ENCODE assay signal across 28 mouse cellular contexts in the genomic region with DNA sequence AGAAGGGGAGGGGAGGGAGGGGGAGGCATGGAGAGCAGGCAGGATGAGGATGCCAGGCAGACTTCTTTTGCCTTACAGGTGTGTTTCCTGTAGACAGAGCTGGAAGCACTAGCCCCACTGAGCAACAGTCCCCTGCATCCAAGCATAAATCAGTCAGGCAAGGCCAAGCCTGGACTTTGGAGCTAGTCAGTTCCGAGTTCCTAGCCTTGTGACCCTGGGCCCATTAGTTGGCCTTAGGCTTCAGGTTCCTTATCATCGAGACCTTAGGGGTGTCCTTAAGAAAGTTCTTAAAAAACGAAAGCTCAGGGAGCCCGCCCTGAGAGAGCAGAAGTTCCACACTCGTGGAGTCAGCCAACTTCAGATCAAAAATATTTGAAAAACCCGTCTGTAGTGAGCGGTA. TPM values are rescaled to one million over a fixed set of nuclear protein-coding genes. Genes with fewer than 3 reads are reported as not detected.
DNase-seq lines count a peak whose midpoint lies in the region; ATAC-seq and TF ChIP-seq lines count a peak whose summit lies in the region.
"Had no signal": no experiment of that assay in that cellular context is flagged by ENCODE, and none has a peak within 500 bp of the region (broad histone marks: within the 10 kb centered on the region; RNA-seq: fewer than 3 reads in every experiment).

No protein-coding gene starts in this region.

- no peaks in the 10 kb centered on the region for H3K9me3 ChIP-seq in kidney, embryonic 16.5 days (ENCODE audit: low read length)
- no peaks in the 10 kb centered on the region for H3K9me3 ChIP-seq in liver, embryonic 12.5 days (replicated peaks)
- H3K9me3 ChIP-seq: forebrain, embryonic 10.5 days; forebrain, embryonic 13.5 days; heart, embryonic 12.5 days; heart, embryonic 15.5 days; hindbrain, embryonic 10.5 days; hindbrain, embryonic 13.5 days had no signal

- no peak overlapping the region for H3K4me2 ChIP-seq in kidney, embryonic 16.5 days (replicated peaks; ENCODE audit: low read depth, low read length)
- H3K4me2 ChIP-seq in liver, embryonic 12.5 days = no peak overlapping the region
- H3K4me2 ChIP-seq: forebrain, embryonic 13.5 days; heart, embryonic 12.5 days; heart, embryonic 15.5 days; hindbrain, embryonic 13.5 days had no signal

- 66% methylated on average over 7 of the region's 7 CpGs for WGBS in kidney, adult 2 months
- 79% methylated on average over 7 of the region's 7 CpGs for WGBS in kidney, embryonic 16.5 days
- whole genome bisulfite sequencing in liver, embryonic 12.5 days (ENCODE audit: insufficient replicate concordance) = 70% methylated on average over 7 of the region's 7 CpGs

- peak overlapping the region; percentile 28; the same call in 1 of the 2 replicates for H3K4me3 ChIP-seq in gastrocnemius, adult 2 months
- no peak overlapping the region for H3K4me3 ChIP-seq in kidney, adult 2 months (ENCODE audit: insufficient read depth, low read depth, low read length)
- no peak overlapping the region for H3K4me3 ChIP-seq in kidney, embryonic 16.5 days (ENCODE audit: low read length)
- no peak overlapping the region for H3K4me3 ChIP-seq in liver, embryonic 12.5 days
- H3K4me3 ChIP-seq: forebrain, embryonic 10.5 days; forebrain, embryonic 13.5 days; heart, embryonic 12.5 days; heart, embryonic 15.5 days; hindbrain, embryonic 10.5 days; hindbrain, embryonic 13.5 days had no signal

- no peak overlapping the region for H3K9ac ChIP-seq in kidney, embryonic 16.5 days (replicated peaks; ENCODE audit: low read length)
- no peak overlapping the region for H3K9ac ChIP-seq in liver, embryonic 12.5 days
- H3K9ac ChIP-seq: forebrain, embryonic 13.5 days; heart, embryonic 12.5 days; heart, embryonic 15.5 days; hindbrain, embryonic 13.5 days had no signal

- DNase-seq in adrenal gland, adult 2 months = peak; percentile 48
- DNase-seq in adrenal gland, postnatal 4 days (ENCODE audit: low spot score in 2 of 2) = no peak
- DNase-seq in gastrocnemius, adult 2 months = no peak
- no peak for DNase-seq in gastrocnemius, adult 18-20 months (ENCODE audit: low spot score)
- DNase-seq in kidney, adult 2 months = peak; percentile 51
- peak; percentile 10 for DNase-seq in naive thymus-derived CD4-positive, alpha-beta T cell, adult 2 months (ENCODE audit: low read depth)
- DNase-seq: cerebellum, adult 11-12 months; cerebellum, adult 8-10 months; cerebellum, postnatal 10 days; cerebellum, postnatal 36 days; gastrocnemius, postnatal 25 days; heart, adult 18-20 months; heart, postnatal 10 days; heart, postnatal 36 days had no signal

- no peaks in the 10 kb centered on the region for H3K36me3 ChIP-seq in kidney, adult 2 months (ENCODE audit: control insufficient read depth, insufficient read depth, low read length)
- H3K36me3 ChIP-seq in kidney, embryonic 16.5 days (ENCODE audit: insufficient read depth, low read length) = no peaks in the 10 kb centered on the region
- H3K36me3 ChIP-seq in liver, embryonic 12.5 days = no peaks in the 10 kb centered on the region
- H3K36me3 ChIP-seq: forebrain, embryonic 10.5 days; heart, embryonic 12.5 days; hindbrain, embryonic 10.5 days; hindbrain, embryonic 13.5 days had no signal

- intact Hi-C loops in gastrocnemius, adult 2 months (cut with DNase I) = no loop called here

- TF ChIP-seq POLR2A in kidney, adult 2 months (IDR thresholded peaks at IDR 0.05; ENCODE audit: low read depth, low read length) = no peak

- no peak for TF ChIP-seq CTCF in gastrocnemius, adult 2 months (IDR thresholded peaks at IDR 0.05)
- TF ChIP-seq CTCF in kidney, adult 2 months (conservative IDR thresholded peaks at IDR 0.05; ENCODE audit: insufficient read depth, insufficient read length, low read depth, low read length) = no peak

- H3K4me1 ChIP-seq in kidney, adult 2 months (ENCODE audit: control insufficient read depth, insufficient read depth, low read length) = peaks cover 13% of the 10 kb centered on the region
- peaks cover 8% of the 10 kb centered on the region for H3K4me1 ChIP-seq in kidney, embryonic 16.5 days (ENCODE audit: insufficient read depth, low read length)
- peaks cover 6% of the 10 kb centered on the region; the same call in 1 of the 2 replicates for H3K4me1 ChIP-seq in liver, embryonic 12.5 days
- H3K4me1 ChIP-seq: forebrain, embryonic 10.5 days; forebrain, embryonic 13.5 days; hindbrain, embryonic 13.5 days had no signal

- no peak overlapping the region for H3K27ac ChIP-seq in gastrocnemius, adult 2 months
- H3K27ac ChIP-seq in kidney, adult 2 months (ENCODE audit: insufficient read depth, low read depth, low read length) = no peak overlapping the region
- no peak overlapping the region for H3K27ac ChIP-seq in kidney, embryonic 16.5 days (ENCODE audit: low read length)
- H3K27ac ChIP-seq in liver, embryonic 12.5 days = no peak overlapping the region
- H3K27ac ChIP-seq: forebrain, embryonic 10.5 days; forebrain, embryonic 13.5 days; heart, embryonic 15.5 days; hindbrain, embryonic 10.5 days; hindbrain, embryonic 13.5 days had no signal

- H3K27me3 ChIP-seq in kidney, adult 2 months (replicated peaks; ENCODE audit: control insufficient read depth, insufficient read depth, low read length) = no peaks in the 10 kb centered on the region
- H3K27me3 ChIP-seq in kidney, embryonic 16.5 days (ENCODE audit: insufficient read depth, low read length) = no peaks in the 10 kb centered on the region
- 0 out of 2 replicates have a peak, but pooled peaks cover 4% of the 10 kb centered on the region for H3K27me3 ChIP-seq in liver, embryonic 12.5 days (replicated peaks)
- H3K27me3 ChIP-seq: forebrain, embryonic 13.5 days; heart, embryonic 12.5 days; heart, embryonic 15.5 days had no signal

- ATAC-seq in kidney, embryonic 16.5 days (ENCODE audit: low FRiP score, low TSS enrichment) = no peak
- ATAC-seq in liver, embryonic 12.5 days = no peak
- ATAC-seq: activated CD4-positive, CD25-positive, alpha-beta regulatory T cell, adult 4 months; forebrain, embryonic 13.5 days; forebrain, embryonic 16.5 days; hindbrain, embryonic 16.5 days had no signal

RNA-seq across cellular contexts. Expression of gene Asb2, which starts 10.9 kb away (rescaled TPM):
- 1 to 10 TPM; 1.2 to 2.0 TPM for total RNA-seq in adrenal gland, adult 2 months (2021)
- polyA plus RNA-seq in adrenal gland, adult 2 months (2012; rRNA removed) = 6.3 and 8.2 TPM in 2 replicates
- total RNA-seq in adrenal gland, postnatal 4 days (2021) = 1 to 10 TPM; 2.5 to 5.2 TPM
- 100 to 1,000 TPM; 548 to 725 TPM for total RNA-seq in gastrocnemius, adult 2 months (2021)
- total RNA-seq in gastrocnemius, adult 18-20 months (2021) = 100 to 1,000 TPM; 852 to 871 TPM
- 6.7 and 10.7 TPM in 2 replicates for polyA plus RNA-seq in kidney, adult 2 months (2012; rRNA removed)
- polyA plus RNA-seq in kidney, embryonic 16.5 days (2015; fragmentation: Nextera tagmentation; extraction: Ambion mirVana) = 1.3 and 4.5 TPM in 2 replicates
- 1.1 and 1.2 TPM in 2 replicates for polyA plus RNA-seq in liver, embryonic 12.5 days (2016; fragmentation: Nextera tagmentation; extraction: Ambion mirVana)

RNA-seq across cellular contexts. Expression of gene Fam181a, which starts 34.2 kb away (rescaled TPM):
- total RNA-seq in adrenal gland, adult 2 months (2021) = not detected
- polyA plus RNA-seq in adrenal gland, adult 2 months (2012; rRNA removed) = 0.22 TPM in 1 of 2 replicates, not detected in the other
- total RNA-seq in adrenal gland, postnatal 4 days (2021) = not detected
- total RNA-seq in gastrocnemius, adult 2 months (2021) = not detected
- total RNA-seq in gastrocnemius, adult 18-20 months (2021) = not detected
- 0.05 and 0.08 TPM in 2 replicates for polyA plus RNA-seq in kidney, adult 2 months (2012; rRNA removed)
- not detected in 2 replicates for polyA plus RNA-seq in kidney, embryonic 16.5 days (2015; fragmentation: Nextera tagmentation; extraction: Ambion mirVana)
- polyA plus RNA-seq in liver, embryonic 12.5 days (2016; fragmentation: Nextera tagmentation; extraction: Ambion mirVana) = not detected in 2 replicates
- total RNA-seq: ES-E14; gastrocnemius, adult 8-10 months; gastrocnemius, postnatal 25 days; heart, adult 18-20 months; heart, postnatal 10 days; heart, postnatal 36 days had no signal
- polyA plus RNA-seq: activated CD4-positive, CD25-positive, alpha-beta regulatory T cell, adult 4 months; embryonic facial prominence, embryonic 14.5 days; heart, embryonic 15.5 days had no signal

RNA-seq across cellular contexts. Expression of gene Otub2, which starts 43.5 kb away (rescaled TPM):
- 1 to 10 TPM; 3.0 to 3.8 TPM for total RNA-seq in adrenal gland, adult 2 months (2021)
- 2.6 and 3.3 TPM in 2 replicates for polyA plus RNA-seq in adrenal gland, adult 2 months (2012; rRNA removed)
- total RNA-seq in adrenal gland, postnatal 4 days (2021) = 1 to 10 TPM; 3.2 to 3.5 TPM
- total RNA-seq in gastrocnemius, adult 2 months (2021) = 1 to 10 TPM; 5.7 to 7.3 TPM
- total RNA-seq in gastrocnemius, adult 18-20 months (2021) = 10 to 100 TPM; 11.2 to 15.5 TPM
- polyA plus RNA-seq in kidney, adult 2 months (2012; rRNA removed) = 3.9 and 4.0 TPM in 2 replicates
- 7.7 and 8.1 TPM in 2 replicates for polyA plus RNA-seq in kidney, embryonic 16.5 days (2015; fragmentation: Nextera tagmentation; extraction: Ambion mirVana)
- polyA plus RNA-seq in liver, embryonic 12.5 days (2016; fragmentation: Nextera tagmentation; extraction: Ambion mirVana) = 24.2 and 26.2 TPM in 2 replicates

Comparison
In these comparisons a context has a peak if more than half of its experiments do, and no peak if none do; other contexts are left out.
1. DNase-seq: peak in adrenal gland, adult 2 months (single experiment), kidney, adult 2 months (single experiment) and naive thymus-derived CD4-positive, alpha-beta T cell, adult 2 months (single experiment); none in adrenal gland, postnatal 4 days (0 of 2), gastrocnemius, adult 2 months (single experiment) and gastrocnemius, adult 18-20 months (single experiment).
2. RNA of gene Asb2, which starts 10.9 kb away (total RNA-seq): 852 to 871 TPM in gastrocnemius, adult 18-20 months and 548 to 725 TPM in gastrocnemius, adult 2 months; 2.5 to 5.2 TPM in adrenal gland, postnatal 4 days and 1.2 to 2.0 TPM in adrenal gland, adult 2 months; every median in the first group is over 10 times any median in the second.